16 mouse cellular contexts compared by ENCODE assay signal in genomic region chr14:25613942-25614575, GRCm38 (mm10).
A peak's percentile ranks its signal among the peaks of the same experiment; 100 is the strongest.
DNase-seq lines count a peak whose midpoint lies in the region; ATAC-seq and TF ChIP-seq lines count a peak whose summit lies in the region.
"Had no signal": no experiment of that assay in that cellular context is flagged by ENCODE, and none has a peak within 500 bp of the region (broad histone marks: within the 10 kb centered on the region; RNA-seq: fewer than 3 reads in every experiment).

No protein-coding gene starts in this region.

- no peak for ATAC-seq in heart, embryonic 11.5 days (replicated peaks; ENCODE audit: insufficient number of reproducible peaks, low FRiP score, low TSS enrichment)
- no peak for ATAC-seq in liver, postnatal 0 days
- ATAC-seq in liver, embryonic 11.5 days (replicated peaks; ENCODE audit: low FRiP score): no peak
- ATAC-seq: forebrain, embryonic 16.5 days had no signal

- H3K79me2 ChIP-seq in CH12.LX (replicated peaks; ENCODE audit: control insufficient read depth, extremely low read depth, insufficient read depth, poor library complexity, severe bottlenecking) (peaks cover 16% of the 10 kb centered on the region), macrophage (ENCODE audit: inconsistent target) (peaks cover 97% of the 10 kb centered on the region)

- H3K9ac ChIP-seq in heart, embryonic 11.5 days (ENCODE audit: low read depth, low read length): no peak overlapping the region
- no peak overlapping the region for H3K9ac ChIP-seq in liver, postnatal 0 days (replicated peaks)
- no peak overlapping the region for H3K9ac ChIP-seq in liver, embryonic 11.5 days (ENCODE audit: low read depth, low read length)
- no peak overlapping the region for H3K9ac ChIP-seq in CH12.LX (ENCODE audit: insufficient read depth, low read depth)
- H3K9ac ChIP-seq: hindbrain, embryonic 14.5 days; limb, embryonic 13.5 days had no signal

- H3K27ac ChIP-seq in heart, embryonic 11.5 days (ENCODE audit: low read depth, low read length): peak overlapping the region; percentile 22; the same call in 1 of the 2 replicates
- no peak overlapping the region; the same call in 1 of the 2 replicates for H3K27ac ChIP-seq in liver, postnatal 0 days (ENCODE audit: low read depth)
- H3K27ac ChIP-seq in liver, embryonic 11.5 days (ENCODE audit: low read depth, low read length): no peak overlapping the region; the same call in 1 of the 2 replicates
- H3K27ac ChIP-seq in CH12.LX (ENCODE audit: insufficient read depth, low read depth) (peak overlapping the region; percentile 53), macrophage (peak overlapping the region; percentile 55)
- H3K27ac ChIP-seq: hindbrain, embryonic 14.5 days; limb, embryonic 13.5 days had no signal

- no peak for DNase-seq in heart, adult 11 months
- DNase-seq in liver, postnatal 0 days: no peak
- DNase-seq in liver, embryonic 11.5 days (ENCODE audit: low spot score): no peak
- no peak for DNase-seq in CH12.LX (ENCODE audit: extremely low read depth)
- no peak for DNase-seq in cerebellum, adult 8-10 months
- no peak for DNase-seq in cerebellum, adult 9-11 months
- DNase-seq: cerebellum, postnatal 25 days; gastrocnemius, postnatal 10 days; heart, postnatal 10 days; kidney, adult 8-10 months; thymus, adult 2 months had no signal

- no peaks in the 10 kb centered on the region for H3K9me3 ChIP-seq in heart, embryonic 11.5 days (replicated peaks; ENCODE audit: control insufficient read depth, low read length)
- no peaks in the 10 kb centered on the region for H3K9me3 ChIP-seq in liver, postnatal 0 days (ENCODE audit: low read length)
- no peaks in the 10 kb centered on the region for H3K9me3 ChIP-seq in liver, embryonic 11.5 days (ENCODE audit: control insufficient read depth, low read length)
- H3K9me3 ChIP-seq in CH12.LX (replicated peaks; ENCODE audit: low read length): no peaks in the 10 kb centered on the region
- H3K9me3 ChIP-seq: limb, embryonic 13.5 days had no signal

- no peak for TF ChIP-seq RAD21 in CH12.LX (IDR thresholded peaks at IDR 0.05; ENCODE audit: low read depth, low read length)

- no peak for TF ChIP-seq CTCF in liver, postnatal 0 days (IDR thresholded peaks at IDR 0.05; ENCODE audit: low read depth)
- no peak for TF ChIP-seq CTCF in CH12.LX (conservative IDR thresholded peaks at IDR 0.05 in 1 of 2, IDR thresholded peaks at IDR 0.05 in 1 of 2; ENCODE audit: low read depth in 2 of 2, low read length in 2 of 2)

- no peak for TF ChIP-seq EP300 in liver, postnatal 0 days (IDR thresholded peaks at IDR 0.05; ENCODE audit: low read depth)
- TF ChIP-seq EP300 in CH12.LX (IDR thresholded peaks at IDR 0.05; ENCODE audit: low read length): peak; percentile 72

- peaks cover 69% of the 10 kb centered on the region for H3K4me1 ChIP-seq in heart, embryonic 11.5 days (ENCODE audit: control insufficient read depth, insufficient read depth, low read length)
- H3K4me1 ChIP-seq in liver, postnatal 0 days (ENCODE audit: insufficient read depth): peaks cover 36% of the 10 kb centered on the region
- peaks cover 38% of the 10 kb centered on the region for H3K4me1 ChIP-seq in liver, embryonic 11.5 days (replicated peaks; ENCODE audit: control insufficient read depth, insufficient read depth, low read length)
- peaks cover 42 to 97% of the 10 kb centered on the region in 2 experiments for H3K4me1 ChIP-seq in CH12.LX (ENCODE audit: control insufficient read depth in 1 of 2, insufficient read depth in 2 of 2)

- 0 out of 2 replicates have a peak overlapping the region, but pooled peaks have one; percentile 4 for H3K4me2 ChIP-seq in heart, embryonic 11.5 days
- 0 out of 2 replicates have a peak overlapping the region, but pooled peaks have one; percentile 13 for H3K4me2 ChIP-seq in liver, postnatal 0 days (ENCODE audit: low read depth, low read length)
- H3K4me2 ChIP-seq in liver, embryonic 11.5 days: no peak overlapping the region; the same call in 1 of the 2 replicates
- H3K4me2 ChIP-seq in CH12.LX (ENCODE audit: insufficient read depth, low read depth, poor library complexity, severe bottlenecking): peak overlapping the region; percentile 89
- H3K4me2 ChIP-seq: hindbrain, embryonic 14.5 days; limb, embryonic 13.5 days had no signal

- WGBS in heart, embryonic 11.5 days (ENCODE audit: insufficient replicate concordance): 92% methylated on average over 8 of the region's 8 CpGs
- 71% methylated on average over 8 of the region's 8 CpGs for WGBS in liver, postnatal 0 days (ENCODE audit: insufficient replicate concordance)
- WGBS in liver, embryonic 11.5 days: 87% methylated on average over 8 of the region's 8 CpGs
- 46% methylated on average over 8 of the region's 8 CpGs for WGBS in macrophage (ENCODE audit: missing documents)

- no peak for TF ChIP-seq POLR2A in CH12.LX (IDR thresholded peaks at IDR 0.05; ENCODE audit: low read depth, low read length)

- H3K27me3 ChIP-seq in heart, embryonic 11.5 days (ENCODE audit: control insufficient read depth, insufficient read depth, low read length): no peaks in the 10 kb centered on the region
- no peaks in the 10 kb centered on the region for H3K27me3 ChIP-seq in liver, postnatal 0 days (ENCODE audit: insufficient read depth, low read length)
- no peaks in the 10 kb centered on the region for H3K27me3 ChIP-seq in liver, embryonic 11.5 days (replicated peaks; ENCODE audit: control insufficient read depth, insufficient read depth, low read length)
- no peaks in the 10 kb centered on the region for H3K27me3 ChIP-seq in CH12.LX (replicated peaks)
- H3K27me3 ChIP-seq: limb, embryonic 13.5 days had no signal

- no peak overlapping the region for H3K4me3 ChIP-seq in heart, embryonic 11.5 days (ENCODE audit: low read depth, low read length)
- H3K4me3 ChIP-seq in liver, postnatal 0 days (ENCODE audit: low read depth, low read length): no peak overlapping the region
- H3K4me3 ChIP-seq in liver, embryonic 11.5 days (ENCODE audit: low read depth, low read length): no peak overlapping the region
- H3K4me3 ChIP-seq in CH12.LX (replicated peaks in 1 of 3; ENCODE audit: low read depth in 2 of 3, low read length in 2 of 3, poor library complexity in 1 of 3) (no peak overlapping the region), macrophage (ENCODE audit: inconsistent target) (no peak overlapping the region)
- H3K4me3 ChIP-seq: limb, embryonic 13.5 days had no signal

- dilution Hi-C loops in CH12.LX (cut with MboI; ENCODE audit: extremely low pct_ligation_motif_present, extremely low pct_unique_long_range_greater_than_20kb, low sequenced_read_pairs): no loop called here

- 0 out of 2 replicates have a peak, but pooled peaks cover 7% of the 10 kb centered on the region for H3K36me3 ChIP-seq in heart, embryonic 11.5 days (ENCODE audit: control insufficient read depth, insufficient read depth, low read length)
- peaks cover 4% of the 10 kb centered on the region for H3K36me3 ChIP-seq in liver, postnatal 0 days (replicated peaks; ENCODE audit: insufficient read depth, low read length)
- 0 out of 2 replicates have a peak, but pooled peaks cover 2% of the 10 kb centered on the region for H3K36me3 ChIP-seq in liver, embryonic 11.5 days (ENCODE audit: control insufficient read depth, insufficient read depth, low read length)
- peaks cover 2 to 52% of the 10 kb centered on the region in 2 experiments for H3K36me3 ChIP-seq in CH12.LX (replicated peaks in 1 of 2; ENCODE audit: control insufficient read depth in 1 of 2, insufficient read depth in 1 of 2, low read length in 1 of 2)
- H3K36me3 ChIP-seq in macrophage (ENCODE audit: inconsistent target): peaks cover 29% of the 10 kb centered on the region; the same call in 1 of the 2 replicates

- in situ Hi-C loops in CH12.LX (cut with MboI; ENCODE audit: low pct_ligation_motif_present, low pct_unique_long_range_greater_than_20kb, low sequenced_read_pairs): loop anchor here (25.0 kb wide), 1 partner anchor 1127 kb away; the partner anchor contains the start of genes Polr3a and Rps24

TF ChIP-seq in CH12.LX, 34 proteins besides CTCF, POLR2A, EP300 and RAD21:
- no peak for TF ChIP-seq NRF1 (IDR thresholded peaks at IDR 0.05; ENCODE audit: low read depth, low read length)
- TF ChIP-seq MAFK (IDR thresholded peaks at IDR 0.05; ENCODE audit: insufficient replicate concordance, low read length): no peak
- TF ChIP-seq ETS1 (conservative IDR thresholded peaks at IDR 0.05; ENCODE audit: low read depth, low read length): peak; percentile 17; the same call in 1 of the 2 replicates
- 0 out of 2 replicates have a peak, but pooled peaks have one; percentile 35 for TF ChIP-seq SIN3A (IDR thresholded peaks at IDR 0.05; ENCODE audit: low read length)
- TF ChIP-seq MXI1 (IDR thresholded peaks at IDR 0.05; ENCODE audit: low read depth, low read length): peak; percentile 51
- no peak for TF ChIP-seq MEF2A (IDR thresholded peaks at IDR 0.05; ENCODE audit: borderline replicate concordance, low read depth, low read length)
- TF ChIP-seq CHD1 (IDR thresholded peaks at IDR 0.05; ENCODE audit: low read depth, low read length): 0 out of 2 replicates have a peak, but pooled peaks have one; percentile 13
- peak; percentile 39; the same call in 1 of the 2 replicates for TF ChIP-seq TCF12 (IDR thresholded peaks at IDR 0.05; ENCODE audit: low read depth, low read length)
- TF ChIP-seq TBP (conservative IDR thresholded peaks at IDR 0.05; ENCODE audit: low read depth, low read length): no peak
- 0 out of 2 replicates have a peak, but pooled peaks have one; percentile 24 for TF ChIP-seq RCOR1 (conservative IDR thresholded peaks at IDR 0.05; ENCODE audit: low read depth, low read length)
- TF ChIP-seq IRF4 (IDR thresholded peaks at IDR 0.05; ENCODE audit: low read depth, low read length): peak; percentile 56
- 0 out of 2 replicates have a peak, but pooled peaks have one; percentile 12 for TF ChIP-seq CHD2 (IDR thresholded peaks at IDR 0.05; ENCODE audit: low read length)
- TF ChIP-seq SMC3 (IDR thresholded peaks at IDR 0.05; ENCODE audit: low read depth, low read length): no peak
- TF ChIP-seq BHLHE40 (IDR thresholded peaks at IDR 0.05; ENCODE audit: low read depth, low read length): peak; percentile 63; the same call in 1 of the 2 replicates
- TF ChIP-seq GABPA (IDR thresholded peaks at IDR 0.05; ENCODE audit: insufficient replicate concordance, low read depth, low read length): no peak

Comparison
In these comparisons a context has a peak if more than half of its experiments do, and no peak if none do; other contexts are left out.
1. H3K27ac ChIP-seq: peak in heart, embryonic 11.5 days (single experiment), CH12.LX (single experiment) and macrophage (single experiment); none in liver, postnatal 0 days (single experiment) and liver, embryonic 11.5 days (single experiment).